Comparison of ENCODE assay signal across 8 mouse cellular contexts in the genomic region with DNA sequence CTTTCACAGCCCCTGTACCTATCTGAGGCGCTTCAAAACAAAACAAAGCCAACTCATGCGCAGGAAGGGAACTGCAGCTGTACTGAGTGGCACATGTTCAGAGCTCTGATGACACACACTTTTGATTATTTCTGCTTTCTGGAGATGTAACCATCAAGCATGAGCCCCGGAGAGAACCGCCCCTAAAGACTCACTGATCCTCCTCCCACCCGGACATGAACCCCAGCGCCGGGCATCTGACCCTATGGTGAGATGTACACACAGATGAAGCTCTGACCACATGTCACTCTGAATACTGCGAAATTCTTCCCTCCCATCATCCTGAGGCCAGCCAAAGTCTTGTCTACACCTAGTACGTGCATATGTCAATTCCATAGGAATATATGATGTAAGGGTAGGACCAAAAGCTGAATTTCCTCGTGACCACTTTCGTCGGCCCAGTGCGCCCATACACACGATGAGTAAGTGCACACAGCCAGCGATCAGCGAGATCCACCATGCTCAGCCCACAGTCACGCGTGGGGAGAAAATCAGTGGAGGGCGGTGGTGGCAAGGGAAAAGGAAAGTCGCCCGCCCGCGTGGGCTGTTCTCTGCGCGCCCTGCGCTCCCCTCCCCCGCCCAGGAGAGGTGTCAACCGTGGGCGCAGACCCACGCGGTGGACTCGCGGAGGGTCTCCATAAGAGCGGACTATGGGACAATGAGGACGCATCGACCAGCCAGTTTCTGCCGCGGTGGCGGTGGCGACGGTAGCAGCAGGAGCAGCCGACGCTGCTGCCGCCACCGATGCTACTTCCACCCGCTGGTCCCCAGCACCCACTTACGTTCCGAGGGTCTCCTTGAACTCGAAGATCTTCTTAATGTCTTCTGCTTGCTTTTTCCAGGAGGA. TPM values are rescaled to one million over a fixed set of nuclear protein-coding genes. Genes with fewer than 3 reads are reported as not detected.
DNase-seq lines count a peak whose midpoint lies in the region; ATAC-seq and TF ChIP-seq lines count a peak whose summit lies in the region.

No protein-coding gene starts in this region.

- no peak for TF ChIP-seq POLR2A in lung, adult 2 months (IDR thresholded peaks at IDR 0.05; ENCODE audit: borderline replicate concordance, extremely low read depth, low read depth, low read length)

- H3K27ac ChIP-seq in embryonic facial prominence, embryonic 13.5 days = peak overlapping the region; percentile 55; the same call in 1 of the 2 replicates
- H3K27ac ChIP-seq in heart, embryonic 16.5 days (ENCODE audit: low read length) = peak overlapping the region; percentile 48; the same call in 1 of the 2 replicates
- peak overlapping the region; percentile 94 for H3K27ac ChIP-seq in layer of hippocampus, adult 2 months
- peak overlapping the region; percentile 78 for H3K27ac ChIP-seq in neural tube, embryonic 13.5 days (replicated peaks)

- H3K9me3 ChIP-seq in embryonic facial prominence, embryonic 13.5 days = peaks cover 7% of the 10 kb centered on the region; the same call in 1 of the 2 replicates
- peaks cover 4% of the 10 kb centered on the region; the same call in 1 of the 2 replicates for H3K9me3 ChIP-seq in heart, embryonic 16.5 days (replicated peaks; ENCODE audit: control insufficient read depth, low read length)
- 0 out of 2 replicates have a peak, but pooled peaks cover 4% of the 10 kb centered on the region for H3K9me3 ChIP-seq in neural tube, embryonic 13.5 days

- H3K4me2 ChIP-seq in embryonic facial prominence, embryonic 13.5 days = peak overlapping the region; percentile 89
- peak overlapping the region; percentile 100 for H3K4me2 ChIP-seq in heart, embryonic 16.5 days (ENCODE audit: low read depth, low read length)
- peak overlapping the region; percentile 98 for H3K4me2 ChIP-seq in neural tube, embryonic 13.5 days

- no peaks in the 10 kb centered on the region for H3K36me3 ChIP-seq in embryonic facial prominence, embryonic 13.5 days
- no peaks in the 10 kb centered on the region for H3K36me3 ChIP-seq in heart, embryonic 16.5 days (ENCODE audit: control insufficient read depth, insufficient read depth)
- no peaks in the 10 kb centered on the region for H3K36me3 ChIP-seq in neural tube, embryonic 13.5 days

- ATAC-seq in embryonic facial prominence, embryonic 13.5 days (ENCODE audit: insufficient number of reproducible peaks, insufficient read depth, low FRiP score, low TSS enrichment, low read depth) = no peak
- no peak for ATAC-seq in heart, embryonic 16.5 days (replicated peaks; ENCODE audit: extremely low read depth, insufficient read depth, low FRiP score)
- peak; percentile 59 for ATAC-seq in neural tube, embryonic 13.5 days (ENCODE audit: low read depth)

- peaks cover 34% of the 10 kb centered on the region for H3K27me3 ChIP-seq in embryonic facial prominence, embryonic 13.5 days
- H3K27me3 ChIP-seq in heart, embryonic 16.5 days (ENCODE audit: control insufficient read depth, insufficient read depth, low read length) = peaks cover 11% of the 10 kb centered on the region
- peaks cover 19% of the 10 kb centered on the region for H3K27me3 ChIP-seq in neural tube, embryonic 13.5 days

- peak overlapping the region; percentile 66 for H3K4me3 ChIP-seq in embryonic facial prominence, embryonic 13.5 days
- H3K4me3 ChIP-seq in heart, embryonic 16.5 days (ENCODE audit: low read length) = peak overlapping the region; percentile 82
- H3K4me3 ChIP-seq in layer of hippocampus, adult 2 months = peak overlapping the region; percentile 95
- H3K4me3 ChIP-seq in lung, adult 2 months (replicated peaks; ENCODE audit: extremely low read depth, low read depth, low read length) = peak overlapping the region; percentile 72
- peak overlapping the region; percentile 71 for H3K4me3 ChIP-seq in neural tube, embryonic 13.5 days

- H3K9ac ChIP-seq in embryonic facial prominence, embryonic 13.5 days = peak overlapping the region; percentile 67
- H3K9ac ChIP-seq in heart, embryonic 16.5 days (ENCODE audit: low read length) = peak overlapping the region; percentile 74
- H3K9ac ChIP-seq in neural tube, embryonic 13.5 days = peak overlapping the region; percentile 81

- WGBS in embryonic facial prominence, embryonic 13.5 days = under 1% methylated on average over 49 of the region's 49 CpGs
- under 1% methylated on average over 48 of the region's 49 CpGs for WGBS in heart, embryonic 16.5 days
- WGBS in lung, adult 2 months = 1% methylated on average over 49 of the region's 49 CpGs
- under 1% methylated on average over 48 of the region's 49 CpGs for WGBS in neural tube, embryonic 13.5 days

- peak; percentile 78 to 79 for DNase-seq in B cell, adult 2 months
- peak; percentile 14 for DNase-seq in adrenal gland, postnatal 10 days
- DNase-seq in layer of hippocampus, adult 2 months (ENCODE audit: low spot score in 2 of 2) = peak; percentile 39
- peak; percentile 27 for DNase-seq in lung, adult 2 months
- DNase-seq in thymus, postnatal 10 days (ENCODE audit: low spot score in 2 of 2) = peak; percentile 46 to 54

- H3K4me1 ChIP-seq in embryonic facial prominence, embryonic 13.5 days = peaks cover 25% of the 10 kb centered on the region
- peaks cover 12% of the 10 kb centered on the region for H3K4me1 ChIP-seq in heart, embryonic 16.5 days (ENCODE audit: control insufficient read depth, insufficient read depth, low read length)
- H3K4me1 ChIP-seq in lung, adult 2 months (ENCODE audit: control insufficient read depth, insufficient read depth, low read length) = no peaks in the 10 kb centered on the region
- peaks cover 30% of the 10 kb centered on the region for H3K4me1 ChIP-seq in neural tube, embryonic 13.5 days (replicated peaks)

- no peak for TF ChIP-seq CTCF in layer of hippocampus, adult 2 months (conservative IDR thresholded peaks at IDR 0.05)
- TF ChIP-seq CTCF in lung, adult 2 months (IDR thresholded peaks at IDR 0.05; ENCODE audit: insufficient read depth, low read length) = no peak

RNA-seq across cellular contexts. Expression of a gene that starts 0.7 kb away (rescaled TPM):
- 1 to 10 TPM; 5.2 to 7.3 TPM for total RNA-seq in adrenal gland, postnatal 10 days (2021)
- 5.2 and 8.3 TPM in 2 replicates for polyA plus RNA-seq in embryonic facial prominence, embryonic 13.5 days (2015; fragmentation: Nextera tagmentation; extraction: Ambion mirVana)
- 3.7 and 5.9 TPM in 2 replicates for polyA plus RNA-seq in heart, embryonic 16.5 days (2015; fragmentation: Nextera tagmentation; extraction: Ambion mirVana)
- total RNA-seq in layer of hippocampus, adult 2 months (2021) = 100 to 1,000 TPM; 159 to 180 TPM
- polyA plus RNA-seq in lung, adult 2 months (2012; rRNA removed) = 3.8 and 6.2 TPM in 2 replicates
- 4.0 and 4.6 TPM in 2 replicates for polyA plus RNA-seq in neural tube, embryonic 13.5 days (2015; fragmentation: Nextera tagmentation; extraction: Ambion mirVana)

Comparison
In these comparisons a context has a peak if more than half of its experiments do, and no peak if none do; other contexts are left out.
1. DNase-seq: peak in every context shown above with its lines; median percentile 78 in B cell, adult 2 months; 50 in thymus, postnatal 10 days; 39 in layer of hippocampus, adult 2 months; 27 in lung, adult 2 months; 14 in adrenal gland, postnatal 10 days.